Mouse (Mus musculus) left cerebral cortex, adult 9 months (tissue): ENCODE data around the gene Asic2.
A peak's percentile ranks its signal among the peaks of the same experiment; 100 is the strongest.

ENCODE experiments used
- DNase-seq, 2 experiments: peaks; one replicate each; pipeline ENCODE4 v3.0.0; 2022; ENCODE audit warnings: low spot score in 2 of 2

Asic2 gene

DNA sequence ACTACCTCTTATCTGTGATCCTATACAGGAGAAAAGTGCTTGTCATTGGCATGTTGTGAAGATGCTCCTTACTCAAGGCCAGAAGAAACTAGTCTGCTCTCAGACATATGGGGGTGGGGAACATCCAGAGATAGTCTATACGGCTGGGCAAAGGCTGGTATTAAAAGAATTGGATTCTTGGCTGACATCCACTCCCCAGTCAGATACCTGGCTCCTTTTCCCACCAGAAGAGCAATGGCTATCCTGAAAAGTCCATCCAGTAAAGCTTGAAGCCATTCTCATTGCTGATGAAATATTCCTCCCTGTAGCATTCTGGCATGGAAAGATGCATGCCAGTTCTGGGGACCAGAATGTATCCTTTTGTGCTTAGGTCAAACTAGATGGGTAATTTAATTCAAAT is 218.2 kb downstream of the Asic2 start:
- no peak for DNase-seq

DNA sequence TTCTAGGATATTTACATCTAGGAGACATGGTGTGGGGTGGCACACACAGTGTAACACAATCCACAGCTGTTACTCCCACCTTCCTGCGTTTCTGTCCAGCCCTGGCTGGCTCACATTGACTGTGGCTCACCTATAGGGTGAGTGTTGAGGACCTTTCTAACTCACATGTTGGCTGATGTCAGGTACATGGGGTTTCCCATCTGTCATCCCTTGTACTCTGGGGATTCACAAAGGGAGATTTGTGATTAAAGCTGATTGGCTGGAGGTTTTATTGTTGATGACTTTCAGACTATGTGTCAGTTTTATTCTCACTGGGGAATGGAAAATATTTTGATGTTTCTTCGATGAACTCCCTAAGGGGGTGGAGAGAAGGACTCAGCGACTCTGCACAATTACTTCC is 229.3 kb downstream of the Asic2 start:
- DNase-seq = no peak

DNA sequence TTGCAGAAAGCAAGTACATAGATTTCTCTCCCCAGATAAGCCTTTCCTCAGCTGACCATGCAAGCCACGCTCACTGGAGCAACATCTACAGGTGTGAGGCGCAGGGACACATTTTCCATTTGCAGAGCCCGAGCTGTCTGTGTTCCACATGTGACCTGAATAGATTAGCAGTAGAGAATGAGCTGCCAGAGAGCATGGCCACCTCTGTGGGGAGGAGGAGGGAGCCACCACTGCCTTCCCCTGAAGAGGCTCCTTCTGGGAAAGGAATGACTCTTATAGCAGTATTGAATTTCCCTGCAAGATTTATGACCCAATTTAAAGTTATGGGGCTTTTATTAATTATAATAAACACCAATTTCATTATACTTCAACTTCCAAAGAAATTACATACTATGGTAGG is 230.5 kb downstream of the Asic2 start:
- DNase-seq = no peak

DNA sequence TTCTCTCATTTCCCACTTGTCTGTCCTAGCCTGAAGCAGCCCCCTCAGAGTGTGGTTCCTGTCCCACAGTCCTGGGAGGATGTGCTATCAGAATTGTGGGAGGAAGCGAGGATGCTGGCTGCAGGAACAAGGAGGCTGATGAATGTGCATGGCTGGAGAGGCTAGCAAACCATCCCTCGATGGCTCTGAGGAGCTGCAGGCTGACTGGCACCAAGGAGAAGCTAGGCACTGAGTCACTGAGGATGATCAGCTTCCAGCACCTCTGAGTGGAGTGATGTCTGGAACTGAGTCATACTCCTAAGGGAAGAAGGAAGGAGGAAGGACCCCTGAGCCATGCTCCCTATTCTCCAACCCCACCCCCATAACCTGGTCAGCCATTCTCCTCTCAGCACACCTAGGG is 246.2 kb downstream of the Asic2 start:
- DNase-seq = peak in 1 of 2 experiments; percentile 32

DNA sequence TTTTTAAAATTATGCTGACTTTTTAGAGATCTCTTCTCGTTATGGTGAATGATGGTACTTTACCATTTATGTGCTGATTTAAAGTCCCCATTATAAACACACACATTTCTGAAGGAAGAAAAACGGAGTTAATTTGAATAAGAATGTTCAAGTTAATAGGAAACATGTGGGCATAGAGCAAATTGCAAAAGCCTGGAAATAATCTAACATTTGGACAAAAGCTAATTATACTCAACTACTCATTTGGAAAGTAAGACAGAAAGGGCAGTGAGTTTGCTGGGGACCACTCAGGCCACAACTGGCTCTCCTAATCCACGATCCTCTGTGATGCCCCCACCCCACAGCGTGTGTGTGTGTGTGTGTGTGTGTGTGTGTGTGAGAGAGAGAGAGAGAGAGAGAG is 253.5 kb downstream of the Asic2 start:
- no peak for DNase-seq

DNA sequence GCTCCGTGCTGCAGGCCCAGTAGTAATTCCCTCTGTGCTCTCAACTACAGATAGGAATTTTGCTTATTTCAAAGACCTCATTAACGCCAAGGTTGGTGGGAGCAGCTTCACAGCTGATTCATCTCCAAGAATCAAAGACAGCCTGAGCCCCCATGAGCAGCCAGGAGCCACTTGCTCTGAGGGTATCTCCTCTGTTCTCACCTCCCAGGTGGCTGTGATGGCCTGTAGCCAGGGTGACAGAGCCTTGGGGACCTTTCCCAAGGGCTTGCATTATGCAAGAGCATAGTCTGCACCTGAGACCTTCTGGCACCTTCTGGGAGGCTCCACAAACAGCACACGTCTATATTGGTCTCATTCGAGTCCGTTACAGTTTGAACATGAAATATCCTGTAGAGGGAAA is 261.3 kb downstream of the Asic2 start:
- no peak for DNase-seq

DNA sequence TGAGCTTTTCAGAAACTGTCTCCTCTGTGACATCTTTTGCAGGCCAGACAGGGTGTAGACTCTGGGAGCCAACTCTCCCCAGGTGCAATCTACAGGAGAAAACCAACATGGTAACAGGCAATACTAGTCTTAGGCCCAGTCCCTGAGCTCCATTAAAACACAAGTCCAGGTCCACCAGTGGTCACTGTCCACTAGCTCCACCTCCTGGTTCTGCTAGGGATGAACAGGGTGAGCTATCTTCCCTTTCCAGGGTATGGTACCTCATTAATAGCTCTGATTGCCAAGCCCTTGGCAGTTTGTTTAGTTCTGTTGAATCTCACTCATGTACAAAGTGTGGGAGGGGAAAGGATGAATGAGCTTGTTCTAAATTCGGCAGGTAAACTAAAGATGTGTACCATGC is 270.2 kb downstream of the Asic2 start:
- DNase-seq = no peak

DNA sequence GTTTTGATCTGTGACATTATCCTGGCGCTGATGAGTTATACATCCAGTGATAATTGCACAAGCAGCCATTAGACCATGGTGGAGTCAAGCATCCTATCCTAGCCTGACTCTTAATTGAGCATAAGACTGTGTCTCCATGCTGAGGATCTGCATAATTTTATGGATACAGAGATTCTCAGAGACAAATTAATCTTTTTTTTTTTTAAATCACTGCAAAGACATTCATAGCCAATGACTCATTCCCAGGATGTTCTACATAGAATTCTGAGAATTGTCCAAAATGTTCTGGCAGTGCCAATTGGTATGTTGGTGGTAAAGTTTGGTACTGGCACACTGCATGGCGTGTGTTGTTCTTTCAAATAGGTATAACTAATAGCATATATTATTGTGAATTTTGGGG is 272.8 kb downstream of the Asic2 start:
- DNase-seq = peak in 1 of 2 experiments; percentile 17

DNA sequence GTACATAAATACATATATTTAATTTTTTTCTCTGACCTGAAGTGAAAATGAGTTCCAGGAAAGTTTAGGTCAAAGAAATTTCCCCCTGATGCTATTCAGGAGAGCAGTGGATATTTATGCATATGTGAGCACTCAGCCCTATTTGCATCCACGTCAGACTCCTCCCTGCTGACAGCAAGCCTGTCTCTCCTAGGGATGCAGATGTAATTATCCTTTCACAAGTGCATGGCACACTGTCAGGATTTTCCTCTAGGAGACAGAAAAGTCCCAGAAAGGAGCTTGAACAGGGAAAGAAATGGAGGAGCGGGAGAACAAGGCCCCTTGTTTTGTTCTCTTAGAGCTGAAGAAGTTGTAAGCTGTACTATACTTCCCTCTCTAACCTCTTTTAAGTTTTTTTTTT is 287.7 kb downstream of the Asic2 start:
- DNase-seq = no peak

DNA sequence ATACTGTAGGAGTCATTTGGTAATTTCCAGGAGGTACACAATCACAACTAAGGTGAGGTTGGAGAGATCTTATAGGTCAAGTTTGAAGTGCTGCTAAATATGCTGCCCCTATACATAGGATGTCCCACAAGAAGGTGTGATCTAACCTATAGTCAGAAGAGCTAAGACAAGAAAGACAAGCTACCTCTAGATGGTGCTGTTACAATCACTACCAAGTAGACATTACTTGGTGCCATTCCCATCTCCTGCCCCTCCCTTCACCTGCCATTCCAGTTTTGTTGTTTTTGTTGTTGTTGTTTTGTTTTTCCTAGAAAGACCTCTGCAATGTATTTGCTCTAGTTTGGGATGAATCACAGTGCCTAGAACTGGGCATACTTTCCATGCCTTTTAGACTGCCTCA is 296.5 kb downstream of the Asic2 start:
- no peak for DNase-seq

DNA sequence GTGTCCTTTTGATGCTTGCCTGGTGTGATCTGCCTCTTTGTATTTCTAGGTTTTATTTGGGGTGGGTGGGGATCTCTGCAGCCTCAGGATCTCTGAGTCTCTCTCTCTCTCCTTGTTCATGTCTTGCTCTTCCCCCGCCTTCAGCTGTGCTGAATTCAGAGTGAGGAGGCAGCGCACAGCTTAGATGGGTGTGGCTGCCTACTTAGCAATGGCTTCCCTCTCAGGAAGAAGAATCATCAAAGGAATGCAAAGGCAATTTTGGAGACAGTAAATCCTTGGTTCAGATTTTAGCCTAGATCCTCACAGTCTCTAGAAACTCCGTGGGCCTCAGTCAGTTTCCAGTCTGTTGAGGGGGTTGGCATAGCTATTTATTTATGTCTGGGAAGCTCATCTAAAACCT is 297.8 kb downstream of the Asic2 start:
- DNase-seq = peak; percentile 40 to 53

DNA sequence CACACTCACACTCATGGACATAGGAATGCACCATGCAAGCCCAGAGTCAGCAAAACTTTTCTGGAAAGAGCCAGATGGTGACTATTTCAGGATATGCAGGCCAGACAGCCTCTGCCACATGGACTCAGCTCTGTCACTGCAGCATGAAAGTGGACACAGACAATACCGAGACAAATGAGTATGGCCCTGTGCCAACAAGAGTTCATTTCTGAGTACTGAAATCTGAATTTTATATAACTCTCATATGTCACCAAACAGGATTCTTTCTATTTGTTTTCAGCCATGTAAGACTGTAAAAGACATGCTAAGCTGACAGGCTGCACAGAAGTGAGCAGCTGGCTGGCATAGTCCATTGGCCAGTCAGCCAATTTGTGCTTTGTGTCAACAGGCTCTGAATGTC is 309.4 kb downstream of the Asic2 start:
- peak in 1 of 2 experiments; percentile 42 for DNase-seq

DNA sequence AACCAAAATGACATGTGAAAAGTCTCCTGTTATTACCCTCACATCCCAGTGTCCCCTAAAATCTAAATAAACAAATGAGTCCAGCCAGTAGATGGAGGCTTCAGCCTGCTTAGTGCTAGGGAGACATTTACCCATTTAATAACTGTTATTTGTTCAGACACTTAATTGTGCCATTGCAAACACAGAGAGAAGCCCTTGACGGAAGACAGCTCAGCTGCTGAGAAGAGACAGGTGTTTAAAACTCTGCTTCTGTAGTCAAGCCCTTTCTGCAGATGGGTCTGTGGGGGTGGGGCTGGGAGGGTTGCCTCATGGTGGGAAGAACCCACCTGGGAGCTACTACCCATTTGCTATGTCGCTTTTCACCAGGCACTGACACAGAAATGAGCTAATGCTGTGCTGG is 311.1 kb downstream of the Asic2 start:
- DNase-seq = no peak

DNA sequence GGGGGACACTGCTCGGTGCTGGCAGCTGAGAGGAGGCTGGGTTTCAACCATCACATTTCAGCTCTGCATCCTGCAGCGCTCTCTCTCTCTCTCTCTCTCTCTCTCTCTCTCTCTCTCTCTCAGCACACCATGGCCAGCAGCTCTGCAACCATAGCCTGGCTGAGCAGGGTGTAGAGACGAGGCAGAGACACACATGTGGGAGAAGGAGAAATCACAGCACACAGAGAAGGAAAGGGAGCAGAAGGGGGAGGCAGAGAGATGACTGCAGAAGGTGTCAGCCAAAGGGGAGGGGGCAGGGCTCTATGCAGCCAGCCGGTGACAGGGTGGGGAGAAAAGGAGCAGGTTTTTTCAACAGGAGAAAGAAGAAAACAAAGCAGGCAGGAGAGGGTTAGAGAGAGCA is 320.4 kb downstream of the Asic2 start:
- no peak for DNase-seq

DNA sequence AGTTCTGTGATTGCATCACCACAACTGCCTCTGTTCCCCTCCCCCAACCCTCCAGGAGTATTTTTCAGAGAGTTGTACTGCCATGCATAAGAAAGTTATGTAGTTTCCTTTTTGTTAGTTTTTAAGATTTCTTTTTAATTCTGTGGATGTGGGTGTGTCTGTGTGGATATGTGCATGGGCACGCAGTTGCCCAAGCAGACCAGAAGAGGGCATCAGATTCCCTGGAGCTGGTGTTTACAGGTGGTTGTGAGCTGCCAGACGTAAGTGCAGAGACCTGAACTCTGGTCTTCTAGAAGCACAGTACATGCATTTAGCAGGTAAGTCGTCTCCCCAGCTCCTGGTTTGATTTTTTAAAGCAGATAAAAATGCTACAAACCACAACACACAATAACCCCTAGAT is 322.7 kb downstream of the Asic2 start:
- no peak for DNase-seq

DNA sequence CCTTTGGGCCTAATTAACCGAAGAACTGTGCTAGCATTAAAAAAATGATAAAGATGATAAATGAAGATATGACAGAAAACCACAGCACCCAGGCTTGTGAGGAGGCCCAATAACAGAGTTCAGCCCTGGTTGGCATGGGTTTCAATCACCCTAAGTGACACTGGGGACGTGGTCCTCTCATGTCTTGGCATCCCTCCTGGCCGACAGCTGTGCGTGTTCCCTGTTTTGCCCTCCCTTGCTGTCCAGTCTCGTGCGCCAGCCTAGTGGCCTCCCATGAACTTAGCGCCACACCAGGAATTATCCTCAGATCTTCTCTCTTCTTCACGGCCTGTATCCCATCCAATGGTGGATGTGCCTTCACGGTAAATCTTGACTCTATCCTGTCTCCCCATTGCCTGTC is 331.9 kb downstream of the Asic2 start:
- DNase-seq = no peak

DNA sequence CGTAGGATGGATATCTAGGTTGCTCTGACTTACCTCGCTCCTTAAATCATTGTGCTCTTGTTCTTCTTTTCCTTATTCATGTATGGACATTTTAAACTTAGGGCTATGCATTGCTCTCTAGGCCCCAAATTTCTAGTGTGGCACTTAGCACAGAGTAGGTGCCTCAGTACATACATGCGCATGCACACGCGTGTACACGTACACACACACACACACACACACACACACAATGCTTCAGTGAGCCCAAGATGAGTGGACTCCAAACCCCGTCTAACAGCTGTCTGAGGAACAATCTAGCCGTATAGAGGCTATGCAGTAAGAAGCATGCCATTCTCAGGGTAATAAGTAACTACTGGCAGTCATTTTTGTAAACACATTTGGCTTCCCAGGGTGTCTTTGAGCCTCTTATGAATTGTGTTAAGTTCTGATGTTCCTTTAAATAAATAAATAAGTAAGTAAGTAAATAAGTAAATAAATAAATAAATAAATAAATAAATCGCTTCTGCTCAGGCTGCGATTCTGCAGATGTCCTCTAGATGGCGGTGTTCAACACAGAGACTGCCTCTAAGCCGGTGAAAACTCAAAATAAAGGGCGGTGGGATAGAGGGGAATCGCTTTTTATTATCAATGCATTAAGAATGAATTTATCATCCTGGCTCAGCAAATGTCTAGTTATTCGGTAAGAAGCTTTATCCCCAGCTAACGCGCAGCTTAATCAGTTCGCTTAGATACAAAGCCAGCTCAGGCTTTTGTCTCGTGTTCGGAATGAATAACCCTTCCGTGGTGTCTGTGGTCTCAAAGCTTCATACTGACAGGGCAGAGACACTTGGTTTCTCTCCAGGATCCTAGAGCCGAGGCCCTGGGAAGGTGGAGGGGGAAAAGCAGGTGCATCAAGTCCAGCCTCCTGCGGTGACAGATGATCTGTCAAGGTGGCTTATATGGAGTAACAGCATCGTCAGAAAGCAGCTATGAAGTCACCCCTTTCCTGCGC is 333.6 kb downstream of the Asic2 start:
- DNase-seq = peak in 1 of 2 experiments; percentile 58

DNA sequence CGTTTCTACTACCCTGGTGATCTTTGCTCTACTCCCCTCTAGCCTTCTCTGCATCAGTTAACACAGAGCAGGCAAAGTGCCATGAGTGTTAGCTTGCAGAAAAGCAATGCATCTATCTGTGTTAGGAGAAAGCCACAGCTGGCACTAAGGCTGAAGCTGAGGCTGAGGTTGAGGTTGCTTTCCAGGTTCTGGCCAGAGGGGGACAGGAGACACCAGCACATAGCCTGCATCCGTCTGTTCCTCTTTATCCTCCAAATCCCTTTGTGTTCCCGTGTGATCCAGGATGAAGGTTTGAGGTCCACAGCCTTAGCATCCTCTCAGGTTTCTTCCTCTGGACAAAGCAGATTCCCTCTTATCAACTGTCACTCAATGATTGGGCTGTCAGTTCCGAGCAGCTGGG is 343.1 kb downstream of the Asic2 start:
- no peak for DNase-seq

DNA sequence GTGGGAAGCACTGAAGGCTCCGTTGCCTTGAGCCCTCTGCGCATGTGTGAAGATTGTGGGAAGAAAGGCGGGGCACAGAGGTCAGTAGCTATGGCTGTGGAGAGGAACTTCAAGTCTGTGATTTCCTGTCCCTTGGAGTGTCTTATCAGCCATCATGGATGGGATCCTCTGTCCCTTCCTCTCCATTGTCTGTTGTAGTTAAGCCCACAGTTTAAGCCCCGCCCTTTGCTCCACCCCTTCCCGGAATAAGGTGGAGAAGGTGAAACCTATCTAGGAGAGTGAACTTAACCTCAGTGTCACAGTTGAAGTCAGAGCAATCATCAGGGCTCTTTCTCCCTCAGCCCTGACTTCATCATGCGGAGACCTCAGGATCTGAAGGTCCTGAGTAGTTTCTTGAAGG is 347.7 kb downstream of the Asic2 start:
- DNase-seq = no peak

DNA sequence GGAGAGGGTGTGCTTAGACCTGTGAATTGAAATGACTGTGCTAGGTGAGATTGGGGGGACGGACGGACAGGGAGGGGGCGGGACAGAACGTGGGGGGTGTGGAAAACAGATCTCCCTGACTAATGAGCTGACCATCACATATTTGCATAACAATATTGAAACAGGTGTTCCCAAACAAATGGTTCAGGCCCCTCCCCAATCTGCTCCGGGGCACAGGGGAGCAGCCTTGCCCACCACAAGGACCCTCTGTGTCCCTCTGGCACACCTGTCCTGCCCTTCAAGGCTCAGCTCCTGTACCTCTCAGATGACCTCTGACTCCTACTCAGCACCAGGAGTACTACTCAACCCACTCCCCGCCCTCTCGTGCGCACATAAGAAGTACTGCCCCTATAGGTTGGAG is 351.8 kb downstream of the Asic2 start:
- DNase-seq = no peak

DNA sequence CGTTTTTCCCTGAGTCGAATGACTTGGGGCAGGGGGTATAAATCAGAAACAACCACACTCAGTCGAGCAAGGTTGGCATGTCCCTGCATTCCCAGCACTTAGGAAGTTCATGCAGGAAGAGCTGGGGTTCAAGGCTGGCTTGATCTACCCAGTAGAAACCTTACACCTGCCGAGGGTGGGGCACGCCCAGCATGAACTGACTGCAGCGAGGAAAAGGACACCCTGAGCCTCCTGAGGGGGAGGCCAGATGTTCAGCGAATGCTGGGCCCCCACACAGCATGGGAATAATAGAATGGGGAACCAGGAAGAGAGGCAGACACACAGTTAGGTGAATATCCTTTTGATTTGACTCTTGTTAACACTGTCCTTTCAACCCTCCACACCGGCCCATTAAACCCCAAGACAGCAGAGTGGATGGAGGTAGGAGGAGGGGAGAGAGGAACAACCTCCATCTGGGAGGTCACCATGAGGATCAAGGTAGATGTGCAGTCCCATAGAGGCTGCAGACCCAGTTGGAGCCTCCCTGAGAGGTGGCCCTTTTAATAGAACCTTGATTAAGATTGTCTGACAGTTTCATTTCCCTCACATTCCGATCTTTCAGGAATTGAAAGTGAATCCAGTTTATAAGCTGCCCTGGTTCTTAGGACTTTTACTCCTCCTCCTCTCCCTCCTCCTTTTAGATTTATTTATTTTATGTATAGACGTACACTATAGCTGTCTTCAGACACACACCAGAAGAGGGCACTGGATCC is 354.2 kb downstream of the Asic2 start:
- DNase-seq = no peak

DNA sequence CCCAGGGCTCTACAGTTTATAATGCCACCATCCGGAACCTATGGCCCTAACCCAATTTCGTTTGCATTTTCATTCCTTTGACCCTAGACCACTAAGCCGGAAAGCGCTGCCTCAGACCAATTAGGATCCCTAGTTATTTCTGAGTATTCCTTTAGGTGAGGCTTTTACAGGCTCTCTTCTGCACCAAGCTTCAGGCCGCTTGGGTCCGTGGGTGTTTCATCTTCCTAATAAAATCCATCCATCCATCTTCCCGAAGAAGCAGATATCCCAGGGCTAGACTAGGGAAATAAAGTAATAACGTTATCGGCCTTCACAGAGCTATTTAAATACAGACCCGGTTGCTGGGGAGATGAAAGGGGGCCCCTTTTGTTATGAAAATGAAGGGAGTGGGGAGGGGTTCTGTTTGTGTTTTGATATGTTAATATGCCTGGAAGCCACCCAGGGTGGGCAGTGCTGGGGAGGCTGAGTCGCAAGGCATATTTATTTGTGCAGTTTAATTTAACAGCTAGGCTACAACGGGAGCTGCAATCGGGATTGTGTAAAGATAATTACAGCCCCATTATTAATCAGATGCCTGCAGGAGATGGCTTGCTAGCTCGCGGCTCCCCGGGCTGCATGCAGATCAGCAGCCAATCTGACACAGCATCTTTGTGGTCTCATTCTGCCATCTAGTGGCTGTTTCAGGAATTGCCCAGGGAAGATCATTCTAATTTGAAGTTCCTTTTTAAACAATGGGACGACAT is 355.3 kb downstream of the Asic2 start:
- peak; percentile 58 to 93 for DNase-seq
